Mouse (Mus musculus): ENCODE results near the gene Wnk2.
A peak's percentile ranks its signal among the peaks of the same experiment; 100 is the strongest.

The Wnk2 gene

GRCm38 (mm10) chr13:49031029-49031428 is 116.8 kb downstream of the Wnk2 start:
- no peak for DNase-seq

- DNase-seq: no peak
Observed at GRCm38 (mm10) chr13:49028757-49029539, 118.9 kb downstream of the Wnk2 start.

- no peak for DNase-seq
Observed at GRCm38 (mm10) chr13:49027057-49027456, 120.8 kb downstream of the Wnk2 start.

- no peak for DNase-seq
Observed at GRCm38 (mm10) chr13:49025521-49025920, 122.3 kb downstream of the Wnk2 start.

GRCm38 (mm10) chr13:49024763-49025162 is 123.1 kb downstream of the Wnk2 start:
- no peak for DNase-seq

- peak; percentile 39 for DNase-seq
Observed at GRCm38 (mm10) chr13:49021693-49022092, 126.1 kb downstream of the Wnk2 start.

- no peak for DNase-seq
Observed at GRCm38 (mm10) chr13:49020152-49020551, 127.7 kb downstream of the Wnk2 start.

GRCm38 (mm10) chr13:49017375-49017774 is 130.4 kb downstream of the Wnk2 start:
- DNase-seq: no peak

- peak; percentile 33 for DNase-seq
Observed at GRCm38 (mm10) chr13:49016311-49016761, 131.5 kb downstream of the Wnk2 start.

- peak; percentile 33 for DNase-seq
Observed at GRCm38 (mm10) chr13:49015366-49016306, 132.2 kb downstream of the Wnk2 start.

GRCm38 (mm10) chr13:49013206-49013794 is 134.5 kb downstream of the Wnk2 start:
- no peak for DNase-seq

- no peak for DNase-seq
Observed at GRCm38 (mm10) chr13:49001691-49002090, 146.1 kb downstream of the Wnk2 start.

- peak; percentile 82 for DNase-seq
Observed at GRCm38 (mm10) chr13:48998591-48998990, 149.2 kb downstream of the Wnk2 start.

GRCm38 (mm10) chr13:48996731-48997130 is 151.1 kb downstream of the Wnk2 start:
- DNase-seq: no peak

GRCm38 (mm10) chr13:48994903-48995302 is 152.9 kb downstream of the Wnk2 start:
- DNase-seq: no peak

- no peak for DNase-seq
Observed at GRCm38 (mm10) chr13:48992914-48993313, 154.9 kb downstream of the Wnk2 start.

GRCm38 (mm10) chr13:48990138-48990537 is 157.7 kb downstream of the Wnk2 start:
- no peak for DNase-seq

All from lung, postnatal 14 days (tissue).